Mouse (Mus musculus): ENCODE data around the gene Fap. TPM values are rescaled to one million over a fixed set of nuclear protein-coding genes. Genes with fewer than 3 reads are reported as not detected.

The Fap gene
- polyA plus RNA-seq, 1 experiment from 2014 or later, result 2.0 TPM

GRCm38 (mm10) chr2:62535483-62535882, 38.4 kb downstream of the Fap start:
- Histone ChIP-seq H3K27me3 (ENCODE audit: insufficient read depth, low read length) (no peaks in the 10 kb centered on the region), H3K4me3 (ENCODE audit: low read depth, low read length) (no peak overlapping the region), H3K9ac (no peak overlapping the region), H3K4me1 (ENCODE audit: insufficient read depth) (no peaks in the 10 kb centered on the region), H3K27ac (ENCODE audit: low read depth) (no peak overlapping the region), H3K4me2 (no peak overlapping the region), H3K9me3 (ENCODE audit: low read depth, low read length) (no peaks in the 10 kb centered on the region), H3K36me3 (ENCODE audit: insufficient read depth) (no peaks in the 10 kb centered on the region)
- no peak for TF ChIP-seq CTCF (IDR thresholded peaks at IDR 0.05; ENCODE audit: low read depth)
- WGBS, result 48% methylated on average over 8 of the region's 8 CpGs
- DNase-seq (no peak), ATAC-seq (ENCODE audit: insufficient read depth) (no peak)

- ATAC-seq (ENCODE audit: insufficient read depth) (peak; percentile 56; the same call in 1 of the 2 replicates), DNase-seq (peak; percentile 66)
- Histone ChIP-seq H3K9ac (no peak overlapping the region), H3K27me3 (ENCODE audit: insufficient read depth, low read length) (no peaks in the 10 kb centered on the region), H3K4me3 (ENCODE audit: low read depth, low read length) (no peak overlapping the region), H3K27ac (ENCODE audit: low read depth) (no peak overlapping the region), H3K9me3 (ENCODE audit: low read depth, low read length) (no peaks in the 10 kb centered on the region), H3K36me3 (ENCODE audit: insufficient read depth) (no peaks in the 10 kb centered on the region), H3K4me2 (no peak overlapping the region), H3K4me1 (ENCODE audit: insufficient read depth) (no peaks in the 10 kb centered on the region)
- TF ChIP-seq CTCF (IDR thresholded peaks at IDR 0.05; ENCODE audit: low read depth), result no peak
- WGBS, result 23% methylated on average over 1 of the region's 1 CpGs
Measured at GRCm38 (mm10) chr2:62531065-62531464, 42.8 kb downstream of the Fap start.

- 89% methylated on average over 9 of the region's 9 CpGs for WGBS
Measured at GRCm38 (mm10) chr2:62526399-62526798, 47.5 kb downstream of the Fap start.

GRCm38 (mm10) chr2:62517790-62518189, 56.1 kb downstream of the Fap start:
- Histone ChIP-seq H3K27me3 (ENCODE audit: insufficient read depth, low read length) (no peaks in the 10 kb centered on the region), H3K9me3 (ENCODE audit: low read depth, low read length) (no peaks in the 10 kb centered on the region), H3K4me3 (ENCODE audit: low read depth, low read length) (no peak overlapping the region), H3K4me1 (ENCODE audit: insufficient read depth) (no peaks in the 10 kb centered on the region), H3K4me2 (no peak overlapping the region), H3K27ac (ENCODE audit: low read depth) (no peak overlapping the region), H3K9ac (no peak overlapping the region), H3K36me3 (ENCODE audit: insufficient read depth) (no peaks in the 10 kb centered on the region)
- 83% methylated on average over 2 of the region's 2 CpGs for WGBS
- no peak for TF ChIP-seq CTCF (IDR thresholded peaks at IDR 0.05; ENCODE audit: low read depth)
- DNase-seq (no peak), ATAC-seq (ENCODE audit: insufficient read depth) (no peak)

More at GRCm38 (mm10) chr2:62526399-62526798, 47.5 kb downstream of the Fap start:
- no peaks in the 10 kb centered on the region for H3K36me3 ChIP-seq (ENCODE audit: insufficient read depth)
- DNase-seq (no peak), ATAC-seq (ENCODE audit: insufficient read depth) (no peak)
- no peaks in the 10 kb centered on the region for H3K27me3 ChIP-seq (ENCODE audit: insufficient read depth, low read length)
- no peak overlapping the region for H3K4me2 ChIP-seq
- no peaks in the 10 kb centered on the region for H3K9me3 ChIP-seq (ENCODE audit: low read depth, low read length)
- no peak overlapping the region for H3K9ac ChIP-seq
- no peak overlapping the region for H3K4me3 ChIP-seq (ENCODE audit: low read depth, low read length)
- H3K27ac ChIP-seq (ENCODE audit: low read depth), result no peak overlapping the region
- H3K4me1 ChIP-seq (ENCODE audit: insufficient read depth), result no peaks in the 10 kb centered on the region
- TF ChIP-seq CTCF (IDR thresholded peaks at IDR 0.05; ENCODE audit: low read depth), result no peak

- ATAC-seq (ENCODE audit: insufficient read depth) (no peak), DNase-seq (no peak)
- H3K9ac ChIP-seq, result no peak overlapping the region
- no peaks in the 10 kb centered on the region for H3K4me1 ChIP-seq (ENCODE audit: insufficient read depth)
- no peaks in the 10 kb centered on the region for H3K36me3 ChIP-seq (ENCODE audit: insufficient read depth)
- H3K9me3 ChIP-seq (ENCODE audit: low read depth, low read length), result no peaks in the 10 kb centered on the region
- H3K4me3 ChIP-seq (ENCODE audit: low read depth, low read length), result no peak overlapping the region
- WGBS, result 75% methylated on average over 6 of the region's 6 CpGs
- no peaks in the 10 kb centered on the region for H3K27me3 ChIP-seq (ENCODE audit: insufficient read depth, low read length)
- TF ChIP-seq CTCF (IDR thresholded peaks at IDR 0.05; ENCODE audit: low read depth), result no peak
- H3K27ac ChIP-seq (ENCODE audit: low read depth), result no peak overlapping the region
- H3K4me2 ChIP-seq, result no peak overlapping the region
Measured at GRCm38 (mm10) chr2:62514477-62514876, 59.4 kb downstream of the Fap start.

- H3K4me3 ChIP-seq (ENCODE audit: low read depth, low read length), result no peak overlapping the region
- DNase-seq, result no peak
- H3K4me1 ChIP-seq (ENCODE audit: insufficient read depth), result no peaks in the 10 kb centered on the region
- H3K27me3 ChIP-seq (ENCODE audit: insufficient read depth, low read length), result no peaks in the 10 kb centered on the region
- no peak for TF ChIP-seq CTCF (IDR thresholded peaks at IDR 0.05; ENCODE audit: low read depth)
- no peaks in the 10 kb centered on the region for H3K36me3 ChIP-seq (ENCODE audit: insufficient read depth)
- WGBS, result 82% methylated on average over 15 of the region's 15 CpGs
- H3K27ac ChIP-seq (ENCODE audit: low read depth), result no peak overlapping the region
- no peak overlapping the region for H3K9ac ChIP-seq
- H3K4me2 ChIP-seq, result no peak overlapping the region
- no peak for ATAC-seq (ENCODE audit: insufficient read depth)
- no peaks in the 10 kb centered on the region for H3K9me3 ChIP-seq (ENCODE audit: low read depth, low read length)
Measured at GRCm38 (mm10) chr2:62513477-62513876, 60.4 kb downstream of the Fap start.

- WGBS, result 46% methylated on average over 5 of the region's 5 CpGs
- DNase-seq (no peak), ATAC-seq (ENCODE audit: insufficient read depth) (no peak)
- no peak overlapping the region for H3K4me3 ChIP-seq (ENCODE audit: low read depth, low read length)
- no peak for TF ChIP-seq CTCF (IDR thresholded peaks at IDR 0.05; ENCODE audit: low read depth)
- no peaks in the 10 kb centered on the region for H3K9me3 ChIP-seq (ENCODE audit: low read depth, low read length)
- no peaks in the 10 kb centered on the region for H3K36me3 ChIP-seq (ENCODE audit: insufficient read depth)
- no peaks in the 10 kb centered on the region for H3K27me3 ChIP-seq (ENCODE audit: insufficient read depth, low read length)
- H3K9ac ChIP-seq, result no peak overlapping the region
- no peak overlapping the region for H3K4me2 ChIP-seq
- H3K4me1 ChIP-seq (ENCODE audit: insufficient read depth), result no peaks in the 10 kb centered on the region
- H3K27ac ChIP-seq (ENCODE audit: low read depth), result no peak overlapping the region
Measured at GRCm38 (mm10) chr2:62507130-62507529, 66.7 kb downstream of the Fap start.

GRCm38 (mm10) chr2:62506441-62506840, 67.4 kb downstream of the Fap start:
- ATAC-seq (ENCODE audit: insufficient read depth), result no peak
- WGBS, result 58% methylated on average over 2 of the region's 2 CpGs
- DNase-seq, result no peak
- Histone ChIP-seq H3K9ac (no peak overlapping the region), H3K4me2 (no peak overlapping the region), H3K27ac (ENCODE audit: low read depth) (no peak overlapping the region), H3K4me1 (ENCODE audit: insufficient read depth) (no peaks in the 10 kb centered on the region), H3K4me3 (ENCODE audit: low read depth, low read length) (no peak overlapping the region), H3K27me3 (ENCODE audit: insufficient read depth, low read length) (no peaks in the 10 kb centered on the region), H3K36me3 (ENCODE audit: insufficient read depth) (no peaks in the 10 kb centered on the region), H3K9me3 (ENCODE audit: low read depth, low read length) (no peaks in the 10 kb centered on the region)
- no peak for TF ChIP-seq CTCF (IDR thresholded peaks at IDR 0.05; ENCODE audit: low read depth)
